ENCODE assay signal across 9 mouse cellular contexts in the genomic region with DNA sequence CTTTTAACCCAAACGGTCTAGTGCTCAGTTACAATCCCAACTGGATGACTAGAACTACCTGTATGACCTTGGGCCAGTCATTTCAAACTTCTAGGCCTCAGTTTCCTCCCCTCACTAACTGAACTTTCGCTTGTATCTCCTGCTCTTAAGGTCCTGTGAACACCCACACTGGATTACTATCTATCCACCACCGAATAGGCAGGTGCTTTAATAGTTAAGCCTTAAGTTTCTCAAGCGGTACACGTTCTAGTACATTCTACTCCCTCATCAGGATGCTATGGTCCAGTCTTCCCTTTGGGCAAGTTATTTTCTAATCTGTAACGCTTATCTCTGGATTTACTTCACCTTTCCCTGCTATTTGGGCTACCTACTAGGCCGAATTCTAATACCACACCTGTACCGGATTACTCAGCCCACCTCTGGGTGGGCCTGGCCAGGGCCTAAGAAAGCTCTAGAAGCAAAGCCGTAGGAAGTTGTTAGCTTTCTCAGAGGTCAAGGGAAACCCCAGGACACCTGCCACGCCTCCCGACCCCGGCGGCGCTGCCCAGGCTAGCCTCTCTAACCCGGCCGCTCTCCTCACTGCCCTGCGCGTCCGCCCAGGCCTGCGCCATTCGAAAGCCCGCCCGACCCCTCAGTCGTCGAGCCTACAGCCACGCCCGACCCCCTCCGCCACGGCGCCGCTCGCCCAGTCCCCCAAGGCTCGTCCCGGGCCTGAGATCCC. TPM values are rescaled to one million over a fixed set of nuclear protein-coding genes. Genes with fewer than 3 reads are reported as not detected.
DNase-seq lines count a peak whose midpoint lies in the region; ATAC-seq and TF ChIP-seq lines count a peak whose summit lies in the region.
"Had no signal": no experiment of that assay in that cellular context is flagged by ENCODE, and none has a peak within 500 bp of the region (broad histone marks: within the 10 kb centered on the region; RNA-seq: fewer than 3 reads in every experiment).

No protein-coding gene starts in this region.

- no peaks in the 10 kb centered on the region for H3K27me3 ChIP-seq in intestine, postnatal 0 days (replicated peaks; ENCODE audit: control insufficient read depth, insufficient read depth, low read length)
- no peaks in the 10 kb centered on the region for H3K27me3 ChIP-seq in midbrain, embryonic 14.5 days (ENCODE audit: control insufficient read depth, insufficient read depth, low read length)

- H3K36me3 ChIP-seq in intestine, postnatal 0 days (ENCODE audit: control insufficient read depth, insufficient read depth), result no peaks in the 10 kb centered on the region; the same call in 1 of the 2 replicates
- no peaks in the 10 kb centered on the region for H3K36me3 ChIP-seq in midbrain, embryonic 14.5 days (ENCODE audit: control insufficient read depth, insufficient read depth, low read length)

- H3K9me3 ChIP-seq in intestine, postnatal 0 days (ENCODE audit: control insufficient read depth), result no peaks in the 10 kb centered on the region
- H3K9me3 ChIP-seq in midbrain, embryonic 14.5 days (ENCODE audit: control insufficient read depth, low read length), result no peaks in the 10 kb centered on the region

- peak; percentile 53 for ATAC-seq in intestine, postnatal 0 days
- peak; percentile 66 for ATAC-seq in midbrain, embryonic 14.5 days (ENCODE audit: low FRiP score, low TSS enrichment)

- H3K9ac ChIP-seq in intestine, postnatal 0 days (ENCODE audit: low read depth, low read length), result peak overlapping the region; percentile 87
- peak overlapping the region; percentile 95 for H3K9ac ChIP-seq in midbrain, embryonic 14.5 days (replicated peaks; ENCODE audit: low read length)

- H3K4me1 ChIP-seq in intestine, postnatal 0 days (replicated peaks; ENCODE audit: control insufficient read depth, insufficient read depth, low read length), result no peaks in the 10 kb centered on the region
- H3K4me1 ChIP-seq in midbrain, embryonic 14.5 days (ENCODE audit: control insufficient read depth, insufficient read depth, low read length), result peaks cover 26% of the 10 kb centered on the region

- no peak for TF ChIP-seq CTCF in intestine, postnatal 0 days (IDR thresholded peaks at IDR 0.05; ENCODE audit: low read depth)

- H3K4me2 ChIP-seq in intestine, postnatal 0 days (replicated peaks; ENCODE audit: low read depth), result peak overlapping the region; percentile 69
- H3K4me2 ChIP-seq in midbrain, embryonic 14.5 days (ENCODE audit: low read length), result peak overlapping the region; percentile 77

- under 1% methylated on average over 34 of the region's 34 CpGs for WGBS in intestine, postnatal 0 days
- WGBS in midbrain, embryonic 14.5 days, result 2% methylated on average over 34 of the region's 34 CpGs

- peak overlapping the region; percentile 92 for H3K27ac ChIP-seq in intestine, postnatal 0 days (ENCODE audit: low read depth, low read length)
- peak overlapping the region; percentile 93 for H3K27ac ChIP-seq in midbrain, embryonic 14.5 days (replicated peaks; ENCODE audit: low read depth, low read length)

- H3K4me3 ChIP-seq in intestine, postnatal 0 days (ENCODE audit: low read depth, low read length), result peak overlapping the region; percentile 70
- H3K4me3 ChIP-seq in midbrain, embryonic 14.5 days (replicated peaks; ENCODE audit: low read depth, low read length), result peak overlapping the region; percentile 95

- DNase-seq in adrenal gland, postnatal 36 days, result peak; percentile 59 to 73
- no peak for DNase-seq in adrenal gland, adult 18-20 months (ENCODE audit: low spot score in 2 of 2)
- peak; percentile 12 to 55 for DNase-seq in urinary bladder, adult 18-20 months (ENCODE audit: low spot score in 2 of 2)
- no peak for DNase-seq in urinary bladder, postnatal 25 days (ENCODE audit: low spot score)
- DNase-seq in midbrain, embryonic 14.5 days, result no peak
- DNase-seq in layer of hippocampus, adult 18-20 months (ENCODE audit: low spot score in 2 of 2), result no peak
- DNase-seq in cerebellum, postnatal 10 days, result no peak

RNA-seq across cellular contexts. Expression of a gene that starts 0.6 kb away (rescaled TPM):
- 100 to 1,000 TPM; 473 to 490 TPM for total RNA-seq in adrenal gland, postnatal 36 days (2021)
- total RNA-seq in adrenal gland, adult 18-20 months (2021), result 100 to 1,000 TPM; 431 to 540 TPM
- 181 and 187 TPM in 2 replicates for polyA plus RNA-seq in intestine, postnatal 0 days (2015; fragmentation: Nextera tagmentation; extraction: Ambion mirVana)
- polyA plus RNA-seq in midbrain, embryonic 14.5 days (2014; fragmentation: Nextera tagmentation; extraction: Ambion mirVana), result 181 and 232 TPM in 2 replicates
- 100 to 1,000 TPM; 411 to 425 TPM for total RNA-seq in layer of hippocampus, adult 18-20 months (2021)

RNA-seq across cellular contexts. Expression of a gene that starts 29.4 kb away (rescaled TPM):
- total RNA-seq in adrenal gland, postnatal 36 days (2021), result not detected
- not detected for total RNA-seq in adrenal gland, adult 18-20 months (2021)
- polyA plus RNA-seq in intestine, postnatal 0 days (2015; fragmentation: Nextera tagmentation; extraction: Ambion mirVana), result 0.17 and 0.30 TPM in 2 replicates
- 0.32 and 0.77 TPM in 2 replicates for polyA plus RNA-seq in midbrain, embryonic 14.5 days (2014; fragmentation: Nextera tagmentation; extraction: Ambion mirVana)
- total RNA-seq in layer of hippocampus, adult 18-20 months (2021), result not detected
- total RNA-seq: left cerebral cortex, postnatal 10 days had no signal

RNA-seq across cellular contexts. Expression of a gene that starts 32.8 kb away (rescaled TPM):
- total RNA-seq in adrenal gland, postnatal 36 days (2021), result 10 to 100 TPM; 24.7 to 26.0 TPM
- 10 to 100 TPM; 18.0 to 23.1 TPM for total RNA-seq in adrenal gland, adult 18-20 months (2021)
- polyA plus RNA-seq in intestine, postnatal 0 days (2015; fragmentation: Nextera tagmentation; extraction: Ambion mirVana), result 2.5 and 2.6 TPM in 2 replicates
- polyA plus RNA-seq in midbrain, embryonic 14.5 days (2014; fragmentation: Nextera tagmentation; extraction: Ambion mirVana), result 5.6 and 5.9 TPM in 2 replicates
- 10 to 100 TPM; 11.0 to 11.3 TPM for total RNA-seq in layer of hippocampus, adult 18-20 months (2021)

RNA-seq across cellular contexts. Expression of a gene that starts 51.9 kb away (rescaled TPM):
- 100 to 1,000 TPM; 212 to 305 TPM for total RNA-seq in adrenal gland, postnatal 36 days (2021)
- 100 to 1,000 TPM; 281 to 308 TPM for total RNA-seq in adrenal gland, adult 18-20 months (2021)
- 111 and 112 TPM in 2 replicates for polyA plus RNA-seq in intestine, postnatal 0 days (2015; fragmentation: Nextera tagmentation; extraction: Ambion mirVana)
- 539 and 584 TPM in 2 replicates for polyA plus RNA-seq in midbrain, embryonic 14.5 days (2014; fragmentation: Nextera tagmentation; extraction: Ambion mirVana)
- total RNA-seq in layer of hippocampus, adult 18-20 months (2021), result 100 to 1,000 TPM; 258 to 268 TPM

Comparison
In these comparisons a context has a peak if more than half of its experiments do, and no peak if none do; other contexts are left out.
1. DNase-seq: peak in adrenal gland, postnatal 36 days (2 of 2) and urinary bladder, adult 18-20 months (2 of 2); none in adrenal gland, adult 18-20 months (0 of 2), urinary bladder, postnatal 25 days (single experiment), midbrain, embryonic 14.5 days (single experiment), layer of hippocampus, adult 18-20 months (0 of 2) and cerebellum, postnatal 10 days (0 of 2).